Mouse (Mus musculus) heart, postnatal 36 days (tissue): Measurements from ENCODE around the gene Magt1. TPM values are rescaled to one million over a fixed set of nuclear protein-coding genes. Genes with fewer than 3 reads are reported as not detected.
A peak's percentile ranks its signal among the peaks of the same experiment; 100 is the strongest.
"Not testable (repeated sequence)": the region's sequence is repeated elsewhere in the genome, so short reads cannot be mapped to it uniquely, and the experiment has no call there.

Experiments used
- DNase-seq, 2 experiments: peaks; one replicate each; pipeline ENCODE4 v3.0.0; 2021 to 2022
- intact Hi-C: fragments of 180-260 bp; cut with DNase I; formaldehyde crosslinking; loops from one replicate; pipeline ENCODE4 v1.15.1; 2025
- total RNA-seq, 2 experiments: library from RNA; stranded (reverse); gene quantifications; 2 replicates each; pipeline ENCODE4 v1.2.3; 2021

The Magt1 gene
- total RNA-seq, 2 experiments from 2014 or later, result 38.7 to 54.0 TPM

DNA sequence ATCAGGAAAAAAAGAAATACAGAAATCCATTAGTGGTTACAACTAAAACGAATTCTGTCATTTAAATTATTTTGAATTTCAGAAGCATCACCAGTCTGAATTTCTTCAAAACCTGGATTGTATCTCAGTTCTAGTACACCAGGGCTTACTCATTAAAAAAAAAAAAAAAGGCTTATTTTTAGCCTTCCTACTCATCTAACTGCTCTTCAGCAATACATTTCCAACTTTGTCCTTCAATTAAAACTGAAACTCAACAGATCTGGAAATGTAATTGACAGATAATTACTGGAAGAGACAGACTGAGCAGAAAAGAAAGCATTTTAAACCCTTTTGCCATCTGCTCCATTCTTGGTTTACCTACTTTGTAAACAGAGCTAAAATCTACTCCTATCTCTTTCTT, 10.1 kb downstream of the Magt1 start:
- DNase-seq, result no peak
- intact Hi-C loops, result no loop called here

DNA sequence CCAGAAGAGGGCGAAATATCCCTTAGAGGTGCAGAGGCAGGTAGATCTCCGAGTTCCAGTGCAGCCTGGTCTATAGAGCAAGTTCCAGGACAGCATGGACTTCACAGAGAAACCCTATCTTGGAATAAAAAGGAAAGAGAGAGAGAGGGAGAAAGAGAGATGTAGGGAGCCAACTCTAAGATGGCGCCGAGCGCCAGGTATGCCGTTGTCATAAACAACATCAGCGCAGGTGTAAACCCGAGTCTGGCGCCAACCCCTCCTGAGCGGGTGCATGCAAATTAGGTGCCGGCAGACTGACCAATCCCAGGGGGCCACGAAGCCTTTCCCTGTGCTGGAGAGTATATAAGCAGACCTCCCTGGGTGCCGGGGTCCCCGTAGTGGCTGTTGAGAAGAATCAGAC, 54.6 kb downstream of the Magt1 start:
- DNase-seq, intact Hi-C loops: not testable (repeated sequence)

- intact Hi-C loops, result no loop called here
- DNase-seq, result no peak
These were observed 57.7 kb downstream of the Magt1 start for GRCm38 (mm10) chrX:105953999-105954398.

DNA sequence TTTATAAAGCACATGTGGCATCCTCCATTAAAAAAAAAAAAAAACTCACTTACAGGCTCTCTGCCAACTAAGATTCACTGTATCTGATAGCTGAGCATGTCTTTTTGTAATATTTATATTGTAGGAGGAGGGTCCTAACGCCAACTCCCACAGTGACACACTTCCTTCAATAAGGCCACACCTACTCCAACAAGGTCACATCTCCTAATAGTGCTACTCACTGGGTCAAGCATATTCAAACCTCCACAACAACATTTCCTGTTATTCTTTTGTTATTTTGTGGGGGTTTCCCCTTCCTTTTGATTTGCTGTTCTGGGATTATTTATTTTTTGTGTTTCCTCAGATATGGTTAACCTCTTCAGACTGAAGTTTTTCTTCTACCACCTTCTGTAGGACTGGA, 65.3 kb downstream of the Magt1 start:
- intact Hi-C loops, result no loop called here
- DNase-seq, result no peak

DNA sequence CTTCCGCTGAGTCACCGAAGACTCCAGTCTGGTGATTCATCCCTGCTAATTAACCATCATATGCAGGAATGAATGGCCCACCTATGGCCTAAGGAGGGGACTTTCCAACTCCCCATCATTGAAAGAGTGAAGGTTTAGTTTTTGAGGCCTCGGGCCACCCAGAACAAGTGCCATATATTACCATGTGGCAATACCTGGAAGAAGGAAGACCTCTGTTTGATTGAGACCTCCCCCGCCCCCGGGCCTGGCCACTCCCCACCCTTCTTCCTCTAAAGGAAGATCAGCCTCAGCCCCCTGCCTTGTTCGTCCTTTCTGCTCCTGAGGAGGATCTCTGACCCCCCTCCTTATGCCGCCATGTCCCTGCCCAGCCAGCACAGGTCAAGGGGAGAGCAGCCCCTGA, 72.5 kb downstream of the Magt1 start:
- no peak for DNase-seq

DNA sequence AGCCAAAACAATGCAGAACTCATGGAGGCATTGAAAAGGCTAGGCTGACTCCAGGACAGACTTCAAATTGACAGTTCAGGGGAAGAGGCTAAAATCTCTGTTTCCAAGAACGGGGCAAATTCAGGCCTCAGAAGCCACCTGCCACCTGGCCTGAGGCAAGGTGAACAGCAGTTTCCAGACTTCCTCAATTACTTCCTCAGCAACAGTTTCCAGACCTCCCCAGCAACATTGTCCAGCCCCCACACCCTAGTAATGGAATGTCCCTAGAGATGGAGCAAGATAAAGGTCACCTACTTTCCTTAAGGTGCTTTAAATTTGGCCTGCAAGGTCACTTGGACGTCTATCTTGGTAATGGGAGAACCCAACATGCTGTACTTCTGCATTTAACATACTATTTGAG, 74.0 kb downstream of the Magt1 start:
- DNase-seq, result no peak
- intact Hi-C loops, result no loop called here

More for the DNA sequence above, 72.5 kb downstream of the Magt1 start:
- intact Hi-C loops, result no loop called here

DNA sequence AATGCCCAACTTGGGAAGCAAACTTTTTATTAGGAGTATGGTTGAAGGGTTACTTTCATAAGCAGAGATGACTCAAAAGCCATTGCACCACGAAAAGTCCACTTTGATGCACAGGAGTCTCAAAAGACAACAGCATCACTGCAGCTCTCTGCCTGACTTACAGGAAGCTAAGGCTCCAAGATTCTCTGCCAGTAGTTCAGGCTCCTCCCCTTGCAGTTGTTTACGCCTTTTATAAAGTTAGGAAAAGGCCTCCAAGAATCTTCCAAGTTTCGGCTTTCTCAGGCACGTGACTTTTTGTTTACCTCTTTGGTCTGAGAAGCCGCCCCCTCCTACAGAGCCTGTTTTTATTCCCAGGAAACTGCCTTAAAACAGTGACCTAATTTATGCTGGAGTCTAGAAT, 77.4 kb downstream of the Magt1 start:
- DNase-seq, result peak in 1 of 2 experiments; percentile 18
- intact Hi-C loops, result no loop called here

DNA sequence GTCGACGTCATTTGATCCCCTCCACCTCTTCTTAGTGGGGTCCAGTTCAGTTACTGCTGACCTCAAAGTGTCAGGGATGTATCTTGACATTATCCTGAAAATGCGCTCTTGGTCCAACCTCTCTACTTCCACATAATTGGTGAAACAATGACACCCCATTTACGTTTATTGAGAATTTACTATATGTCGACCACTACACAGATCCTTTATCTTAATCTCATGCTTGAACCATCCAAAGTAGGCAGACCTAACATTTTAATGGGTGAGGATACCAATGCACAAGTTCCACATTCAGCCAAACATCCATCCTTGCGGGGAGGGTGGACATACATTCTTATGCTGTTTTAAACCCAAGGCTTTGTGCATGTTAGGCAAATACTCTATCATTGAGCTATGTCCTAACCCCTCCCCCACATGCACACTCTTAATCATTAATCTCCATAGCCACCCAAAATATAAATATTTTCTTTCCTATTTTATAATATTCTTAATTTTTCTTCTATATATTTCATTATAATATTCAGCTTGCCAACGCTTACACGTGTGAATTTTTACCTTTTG, 82.1 kb downstream of the Magt1 start:
- intact Hi-C loops, result loop anchor here (10.0 kb wide), 1 partner anchor 255 kb away; the partner anchor contains the start of gene Pgk1
- DNase-seq, result no peak

GRCm38 (mm10) chrX:105928861-105929477, 82.7 kb downstream of the Magt1 start, which contains the start of gene Atrx:
TSS of gene Atrx (minus strand) at chrX:105929403.
- intact Hi-C loops, result loop anchor here (10.0 kb wide), 1 partner anchor 256 kb away; the partner anchor contains the start of gene Pgk1
- DNase-seq, result peak; percentile 67 to 70

GRCm38 (mm10) chrX:105927941-105928860, 83.5 kb downstream of the Magt1 start:
- intact Hi-C loops, result loop anchor here (2.0 to 10.0 kb wide), 2 partner anchors 81 to 257 kb away; partner anchors contain the start of gene Pgk1
- peak; percentile 37 to 52 for DNase-seq

GRCm38 (mm10) chrX:105926121-105926735, 85.5 kb downstream of the Magt1 start:
- DNase-seq, result peak; percentile 7 to 20
- intact Hi-C loops, result loop anchor here (2.0 to 10.0 kb wide), 2 partner anchors 83 to 259 kb away; partner anchors contain the start of gene Pgk1

- intact Hi-C loops, result loop anchor here (10.0 kb wide), 1 partner anchor 260 kb away; the partner anchor contains the start of gene Pgk1
- no peak for DNase-seq
These were observed 87.2 kb downstream of the Magt1 start for GRCm38 (mm10) chrX:105924326-105925070.

DNA sequence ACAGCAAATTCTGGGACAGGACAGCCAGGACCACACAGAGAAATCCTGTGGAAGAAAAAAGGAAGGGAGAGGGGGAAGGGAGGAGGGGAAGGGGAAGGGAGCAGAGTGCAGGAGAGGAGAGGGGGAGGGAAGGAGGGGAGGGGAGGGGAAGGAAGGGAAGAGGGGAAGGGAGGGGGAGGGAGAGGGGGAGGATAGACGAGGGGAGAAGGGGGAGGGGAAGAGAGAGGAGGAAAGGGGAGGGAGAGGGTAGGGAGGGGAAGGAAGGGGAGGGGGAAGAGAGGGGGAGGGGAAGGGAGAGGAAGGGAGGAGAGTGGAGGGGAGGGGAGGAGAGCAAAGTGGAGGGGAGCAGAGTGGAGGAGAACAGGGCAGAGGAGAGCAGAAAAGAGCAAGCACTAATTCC, 87.8 kb downstream of the Magt1 start:
- no peak for DNase-seq
- intact Hi-C loops, result loop anchor here (10.0 kb wide), 1 partner anchor 261 kb away; the partner anchor contains the start of gene Pgk1

DNA sequence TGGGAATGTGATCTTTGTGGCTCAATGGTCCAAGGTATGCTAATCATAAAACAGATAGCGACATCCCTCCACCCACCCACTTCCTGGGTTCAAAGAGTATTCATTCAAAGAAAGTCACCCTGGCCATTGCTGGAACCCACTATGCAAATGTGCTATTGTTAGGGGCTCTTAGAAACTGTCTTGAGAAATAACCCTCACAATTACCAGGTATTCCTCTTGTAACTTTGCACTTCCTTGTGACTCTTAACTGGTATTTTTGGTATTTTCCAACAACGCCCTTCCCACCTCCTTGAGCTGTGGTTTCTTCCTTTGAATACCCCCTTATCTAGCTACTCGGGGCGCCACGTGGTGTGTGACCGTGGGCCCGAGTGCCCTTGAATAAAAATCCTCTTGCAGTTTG, 88.7 kb downstream of the Magt1 start:
- intact Hi-C loops, result loop anchor here (10.0 kb wide), 1 partner anchor 262 kb away; the partner anchor contains the start of gene Pgk1
- not testable (repeated sequence) for DNase-seq

DNA sequence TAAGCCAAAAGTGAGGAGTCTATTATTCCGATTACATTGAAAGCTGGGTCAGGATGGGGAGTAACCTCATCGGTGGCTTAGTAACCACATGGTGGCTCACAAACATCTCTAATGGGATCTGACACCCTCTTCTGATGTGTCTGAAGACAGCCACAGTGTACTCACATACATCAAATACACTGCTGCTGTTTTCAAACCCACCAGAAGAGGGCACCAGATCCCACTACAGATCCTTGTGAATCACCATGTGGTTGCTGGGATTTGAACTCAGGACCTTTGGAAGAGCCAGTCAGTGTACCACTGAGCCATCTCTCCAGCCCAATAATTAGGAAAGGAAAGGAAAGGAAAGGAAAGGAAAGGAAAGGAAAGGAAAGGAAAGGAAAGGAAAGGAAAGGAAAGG, 90.3 kb downstream of the Magt1 start:
- intact Hi-C loops, result loop anchor here (10.0 kb wide), 1 partner anchor 263 kb away; the partner anchor contains the start of gene Pgk1
- DNase-seq, result peak; percentile 34 to 42

Other genes starting within 250 kb of the Magt1 start
- 10 to 100 TPM in 1 of 2 experiments, 1 to 10 TPM in 1; 9.7 to 19.5 TPM for gene Fgf16, start 247.6 kb downstream of the Magt1 start, total RNA-seq
- gene Atrx, start 82.5 kb downstream of the Magt1 start, total RNA-seq, result 10 to 100 TPM; 61.6 to 70.0 TPM
- 1,000 to 10,000 TPM; 1,680 to 1,775 TPM for gene Cox7b, start 3.8 kb upstream of the Magt1 start, total RNA-seq
- gene Atp7a, start 15.4 kb upstream of the Magt1 start, total RNA-seq, result 10 to 100 TPM in 1 of 2 experiments, 1 to 10 TPM in 1; 7.5 to 10.5 TPM
- gene Tlr13, start 131.3 kb upstream of the Magt1 start, total RNA-seq, result 1 to 10 TPM; 1.4 to 1.7 TPM
- gene Pgk1, start 175.2 kb upstream of the Magt1 start, total RNA-seq, result 100 to 1,000 TPM; 485 to 546 TPM
- gene Taf9b, start 209.3 kb upstream of the Magt1 start, total RNA-seq, result 10 to 100 TPM in 1 of 2 experiments, 1 to 10 TPM in 1; 7.7 to 10.3 TPM
- not detected for gene Fnd3c2, start 243.5 kb upstream of the Magt1 start, total RNA-seq